In the genomic region with DNA sequence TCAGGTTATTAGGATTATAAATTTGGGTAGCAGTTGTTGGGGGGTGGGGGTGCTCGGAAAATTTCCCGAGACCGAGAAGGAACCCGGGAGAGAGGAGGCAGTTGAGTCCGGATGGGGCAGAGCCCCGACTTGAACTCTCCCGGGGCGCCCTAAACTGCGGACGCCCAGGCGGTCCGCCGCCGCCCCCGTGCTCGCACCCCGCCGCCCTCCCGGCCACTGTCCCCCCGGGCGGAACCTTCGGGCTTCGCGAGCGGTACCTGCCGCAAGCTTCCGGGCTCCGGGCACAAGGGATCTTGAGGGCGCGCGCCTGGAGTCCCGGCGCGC, we compare ENCODE assay signal across 8 mouse cellular contexts. TPM values are rescaled to one million over a fixed set of nuclear protein-coding genes. Genes with fewer than 3 reads are reported as not detected.
DNase-seq lines count a peak whose midpoint lies in the region; ATAC-seq and TF ChIP-seq lines count a peak whose summit lies in the region.

No protein-coding gene starts in this region.

- TF ChIP-seq CTCF in kidney, postnatal 0 days (IDR thresholded peaks at IDR 0.05; ENCODE audit: low read depth), result no peak
- TF ChIP-seq CTCF in midbrain, postnatal 0 days (IDR thresholded peaks at IDR 0.05), result no peak

- no peaks in the 10 kb centered on the region for H3K36me3 ChIP-seq in kidney, postnatal 0 days (ENCODE audit: insufficient read depth, low read length)
- H3K36me3 ChIP-seq in embryonic facial prominence, embryonic 10.5 days (replicated peaks), result no peaks in the 10 kb centered on the region
- no peaks in the 10 kb centered on the region for H3K36me3 ChIP-seq in hindbrain, embryonic 16.5 days (ENCODE audit: control insufficient read depth, insufficient read depth, low read length)
- H3K36me3 ChIP-seq in midbrain, postnatal 0 days (ENCODE audit: insufficient read depth, low read length), result no peaks in the 10 kb centered on the region

- H3K9ac ChIP-seq in kidney, postnatal 0 days (ENCODE audit: low read depth, low read length), result peak overlapping the region; percentile 87
- peak overlapping the region; percentile 90 for H3K9ac ChIP-seq in hindbrain, embryonic 16.5 days (ENCODE audit: low read depth, low read length)
- H3K9ac ChIP-seq in midbrain, postnatal 0 days (replicated peaks; ENCODE audit: low read length, poor library complexity, severe bottlenecking), result peak overlapping the region; percentile 83

- no peak for DNase-seq in kidney, postnatal 0 days (ENCODE audit: low spot score)
- no peak for DNase-seq in kidney, adult 11 months
- no peak for DNase-seq in embryonic facial prominence, embryonic 10.5 days (ENCODE audit: low spot score)
- no peak for DNase-seq in midbrain, postnatal 0 days (ENCODE audit: low spot score)
- no peak for DNase-seq in adrenal gland, postnatal 10 days
- DNase-seq in thymus, adult 18-20 months, result no peak
- no peak for DNase-seq in cerebellum, adult 11-12 months

- 0 out of 2 replicates have a peak, but pooled peaks cover 4% of the 10 kb centered on the region for H3K4me1 ChIP-seq in kidney, postnatal 0 days (replicated peaks; ENCODE audit: insufficient read depth, low read length)
- peaks cover 39% of the 10 kb centered on the region for H3K4me1 ChIP-seq in embryonic facial prominence, embryonic 10.5 days
- H3K4me1 ChIP-seq in hindbrain, embryonic 16.5 days (ENCODE audit: control insufficient read depth, insufficient read depth, low read depth, low read length), result peaks cover 11% of the 10 kb centered on the region
- H3K4me1 ChIP-seq in midbrain, postnatal 0 days (ENCODE audit: insufficient read depth, low read length), result peaks cover 3% of the 10 kb centered on the region

- peak overlapping the region; percentile 97 for H3K27ac ChIP-seq in kidney, postnatal 0 days
- H3K27ac ChIP-seq in embryonic facial prominence, embryonic 10.5 days (replicated peaks), result peak overlapping the region; percentile 92
- H3K27ac ChIP-seq in hindbrain, embryonic 16.5 days (ENCODE audit: low read depth, low read length), result peak overlapping the region; percentile 93
- H3K27ac ChIP-seq in midbrain, postnatal 0 days (ENCODE audit: low read depth, low read length), result peak overlapping the region; percentile 81

- H3K27me3 ChIP-seq in kidney, postnatal 0 days (ENCODE audit: insufficient read depth, low read length), result no peaks in the 10 kb centered on the region
- peaks cover 39% of the 10 kb centered on the region for H3K27me3 ChIP-seq in embryonic facial prominence, embryonic 10.5 days (replicated peaks; ENCODE audit: low read depth, poor library complexity, severe bottlenecking)
- H3K27me3 ChIP-seq in hindbrain, embryonic 16.5 days (replicated peaks; ENCODE audit: control insufficient read depth, insufficient read depth, low read length), result no peaks in the 10 kb centered on the region
- H3K27me3 ChIP-seq in midbrain, postnatal 0 days (ENCODE audit: insufficient read depth, low read length), result no peaks in the 10 kb centered on the region

- H3K9me3 ChIP-seq in kidney, postnatal 0 days (replicated peaks; ENCODE audit: low read length), result no peaks in the 10 kb centered on the region
- H3K9me3 ChIP-seq in embryonic facial prominence, embryonic 10.5 days, result no peaks in the 10 kb centered on the region
- H3K9me3 ChIP-seq in hindbrain, embryonic 16.5 days (ENCODE audit: control insufficient read depth, low read length), result no peaks in the 10 kb centered on the region
- no peaks in the 10 kb centered on the region for H3K9me3 ChIP-seq in midbrain, postnatal 0 days (ENCODE audit: low read length)

- peak overlapping the region; percentile 96 for H3K4me2 ChIP-seq in kidney, postnatal 0 days (ENCODE audit: low read length)
- peak overlapping the region; percentile 98 for H3K4me2 ChIP-seq in hindbrain, embryonic 16.5 days (ENCODE audit: low read length)
- H3K4me2 ChIP-seq in midbrain, postnatal 0 days (ENCODE audit: low read depth, low read length, poor library complexity, severe bottlenecking), result peak overlapping the region; percentile 96

- peak overlapping the region; percentile 86 for H3K4me3 ChIP-seq in kidney, postnatal 0 days (replicated peaks; ENCODE audit: low read depth, low read length)
- H3K4me3 ChIP-seq in embryonic facial prominence, embryonic 10.5 days, result peak overlapping the region; percentile 83
- peak overlapping the region; percentile 90 for H3K4me3 ChIP-seq in hindbrain, embryonic 16.5 days (ENCODE audit: low read length)
- peak overlapping the region; percentile 70 for H3K4me3 ChIP-seq in midbrain, postnatal 0 days (ENCODE audit: low read depth, low read length)

- WGBS in kidney, postnatal 0 days, result 0% methylated on average over 26 of the region's 34 CpGs
- under 1% methylated on average over 34 of the region's 34 CpGs for WGBS in embryonic facial prominence, embryonic 10.5 days
- WGBS in hindbrain, embryonic 16.5 days, result 0% methylated on average over 23 of the region's 34 CpGs
- under 1% methylated on average over 29 of the region's 34 CpGs for WGBS in midbrain, postnatal 0 days

- no peak for ATAC-seq in kidney, postnatal 0 days (replicated peaks; ENCODE audit: low FRiP score, low read depth)
- peak; percentile 32 for ATAC-seq in hindbrain, embryonic 16.5 days
- ATAC-seq in midbrain, postnatal 0 days (ENCODE audit: low FRiP score), result no peak

RNA-seq across cellular contexts. Expression of a gene that starts 0.7 kb away (rescaled TPM):
- 122 and 124 TPM in 2 replicates for polyA plus RNA-seq in kidney, postnatal 0 days (2015; fragmentation: Nextera tagmentation; extraction: Ambion mirVana)
- 36.1 and 46.7 TPM in 2 replicates for polyA plus RNA-seq in embryonic facial prominence, embryonic 10.5 days (2016; fragmentation: Nextera tagmentation; extraction: Ambion mirVana)
- 121 and 122 TPM in 2 replicates for polyA plus RNA-seq in hindbrain, embryonic 16.5 days (2015; fragmentation: Nextera tagmentation; extraction: Ambion mirVana)
- total RNA-seq in midbrain, postnatal 0 days (2014; rRNA removed), result 68.4 and 72.1 TPM in 2 replicates
- 102 and 107 TPM in 2 replicates for polyA plus RNA-seq in midbrain, postnatal 0 days (2015; fragmentation: Nextera tagmentation; extraction: Ambion mirVana)
- total RNA-seq in adrenal gland, postnatal 10 days (2021), result 10 to 100 TPM; 30.0 to 34.1 TPM
